Mouse (Mus musculus) bone marrow macrophage, adult 2 months (primary cell): ENCODE results near the gene Themis2.

ENCODE experiments used
- CTCF ChIP-seq: IDR thresholded peaks from 2 replicates; pipeline ENCODE4 v1.5.1; 2012; ENCODE audit warnings: low read depth, mild to moderate bottlenecking, low read length, moderate library complexity
- POLR2A ChIP-seq: IDR thresholded peaks from 2 replicates; pipeline ENCODE4 v1.6.1; 2012; ENCODE audit warnings: mild to moderate bottlenecking, low read depth, low read length, borderline replicate concordance

DNA sequence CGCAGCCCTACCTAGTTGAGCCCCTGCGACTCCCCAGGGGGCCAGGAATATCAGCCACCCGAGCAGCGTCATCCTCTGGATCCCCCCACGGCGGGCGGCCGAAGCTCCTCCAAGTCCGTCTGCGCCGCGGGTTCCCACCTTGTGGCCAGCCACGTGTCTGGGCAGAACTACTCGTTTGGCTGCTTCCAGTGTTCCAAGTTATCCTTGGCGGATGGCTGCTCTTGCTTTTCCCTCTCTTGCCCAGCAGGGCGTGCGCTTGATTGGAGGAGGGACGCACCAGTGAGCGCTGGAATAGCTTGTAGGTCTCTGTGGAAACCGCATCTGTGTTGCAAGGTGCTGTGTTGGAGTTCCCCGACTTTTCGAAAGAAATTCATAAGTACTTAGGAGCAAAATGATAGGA, 39.2 kb downstream of the Themis2 start, which contains the start of gene Smpdl3b:
- TF ChIP-seq CTCF = no peak
- TF ChIP-seq POLR2A = no peak
